In genomic region chr13:34733780-34734179, GRCm38 (mm10) we compare ENCODE assay signal across 22 mouse cellular contexts. TPM values are rescaled to one million over a fixed set of nuclear protein-coding genes. Genes with fewer than 3 reads are reported as not detected.
"Had no signal": no experiment of that assay in that cellular context is flagged by ENCODE, and none has a peak within 500 bp of the region (broad histone marks: within the 10 kb centered on the region; RNA-seq: fewer than 3 reads in every experiment).

No protein-coding gene starts in this region.

- DNase-seq: kidney, postnatal 10 days; kidney, postnatal 4 days; lung, postnatal 14 days; right cerebral cortex, adult 18-20 months; right cerebral cortex, postnatal 25 days; thymus, adult 2 months; thymus, postnatal 25 days had no signal

- H3K27ac ChIP-seq: left cerebral cortex, adult 2 months; limb, embryonic 15.5 days; liver, embryonic 12.5 days; lung, embryonic 15.5 days; midbrain, embryonic 13.5 days; neural tube, embryonic 15.5 days had no signal

- H3K9me3 ChIP-seq: limb, embryonic 15.5 days; liver, embryonic 12.5 days; lung, embryonic 15.5 days; midbrain, embryonic 13.5 days; neural tube, embryonic 15.5 days had no signal

- H3K4me3 ChIP-seq: left cerebral cortex, adult 2 months; limb, embryonic 15.5 days; liver, embryonic 12.5 days; lung, embryonic 15.5 days; midbrain, embryonic 13.5 days; myocyte; neural tube, embryonic 15.5 days had no signal

- H3K9ac ChIP-seq: limb, embryonic 15.5 days; liver, embryonic 12.5 days; lung, embryonic 15.5 days; midbrain, embryonic 13.5 days; neural tube, embryonic 15.5 days had no signal

- H3K27me3 ChIP-seq: limb, embryonic 15.5 days; liver, embryonic 12.5 days; lung, embryonic 15.5 days; midbrain, embryonic 13.5 days; neural tube, embryonic 15.5 days had no signal

- H3K4me1 ChIP-seq: liver, embryonic 12.5 days; midbrain, embryonic 13.5 days had no signal

- H3K36me3 ChIP-seq: limb, embryonic 15.5 days; liver, embryonic 12.5 days; lung, embryonic 15.5 days; midbrain, embryonic 13.5 days; neural tube, embryonic 15.5 days had no signal

- H3K4me2 ChIP-seq: limb, embryonic 15.5 days; liver, embryonic 12.5 days; lung, embryonic 15.5 days; midbrain, embryonic 13.5 days; neural tube, embryonic 15.5 days had no signal

- ATAC-seq: liver, embryonic 12.5 days had no signal

RNA-seq across cellular contexts. Expression of gene Fam50b, which starts 0.9 kb away (rescaled TPM):
- total RNA-seq: layer of hippocampus, adult 8-10 months; layer of hippocampus, postnatal 14 days; left cerebral cortex, adult 2 months; left cerebral cortex, postnatal 14 days had no signal
- polyA plus RNA-seq: kidney, embryonic 14.5 days; limb, embryonic 11.5 days; limb, embryonic 15.5 days; liver, embryonic 12.5 days; lung, embryonic 15.5 days; midbrain, embryonic 13.5 days; myocyte; neural tube, embryonic 11.5 days; neural tube, embryonic 15.5 days; small intestine, adult 2 months; stomach, embryonic 16.5 days; thymus, adult 2 months had no signal
